Mouse (Mus musculus) limb, embryonic 15.5 days (tissue): ENCODE measurements at regions not wholly inside any gene's neighbourhood (a gene's known extent, or its start where the extent isn't known, plus 50 kb on each side); places are given as distances from the start of the nearest gene placed in this dataset.

Experiments used
- ATAC-seq: fragments of 200-750 bp; cut with Nextera tagmentation; 2 replicates; pipeline ENCODE4 v1.8.0; 2017; ENCODE audit warnings: low read depth, moderate TSS enrichment; ENCODE audit not compliant: insufficient number of reproducible peaks, low FRiP score, low TSS enrichment
- H3K27ac ChIP-seq: fragments of 300-500 bp; sonication (generic); 2 replicates; pipeline ENCODE4 v1.5.1; 2015; ENCODE audit warnings: moderate library complexity, mild to moderate bottlenecking, inconsistent platforms
- H3K27me3 ChIP-seq: fragments of 300-500 bp; sonication (generic); 2 replicates; pipeline ENCODE4 v1.6.1; 2015; ENCODE audit warnings: inconsistent platforms
- H3K36me3 ChIP-seq: fragments of 300-500 bp; sonication (generic); 2 replicates; pipeline ENCODE4 v1.6.1; 2015; ENCODE audit warnings: inconsistent platforms
- H3K4me1 ChIP-seq: fragments of 300-500 bp; sonication (generic); 2 replicates; pipeline ENCODE4 v1.6.1; 2015; ENCODE audit warnings: inconsistent platforms
- H3K4me2 ChIP-seq: fragments of 300-500 bp; sonication (generic); 2 replicates; pipeline ENCODE4 v1.6.1; 2015; ENCODE audit warnings: mild to moderate bottlenecking, inconsistent platforms
- H3K4me3 ChIP-seq: fragments of 300-500 bp; sonication (generic); 2 replicates; pipeline ENCODE4 v1.5.1; 2015; ENCODE audit warnings: mild to moderate bottlenecking, inconsistent platforms
- H3K9ac ChIP-seq: fragments of 300-500 bp; sonication (generic); 2 replicates; pipeline ENCODE4 v1.6.1; 2015; ENCODE audit warnings: inconsistent platforms
- H3K9me3 ChIP-seq: fragments of 300-500 bp; sonication (generic); 2 replicates; pipeline ENCODE4 v1.6.1; 2016; ENCODE audit warnings: inconsistent platforms
- WGBS: fragments of 180-500 bp; shearing (Covaris S2); methylation state at CpG from one replicate; pipeline ENCODE4 v1.1.7; 2015; 5-methylcytosine and 5-hydroxymethylcytosine counted together

GRCm38 (mm10) chr5:146684429-146684828 lies 99.4 kb upstream of the Gpr12 start:
- H3K4me1 ChIP-seq, result no peaks in the 10 kb centered on the region
- H3K9ac ChIP-seq, result no peak overlapping the region
- ATAC-seq, result no peak
- 23% methylated on average over 3 of the region's 3 CpGs for WGBS
- H3K27ac ChIP-seq, result no peak overlapping the region
- H3K36me3 ChIP-seq, result no peaks in the 10 kb centered on the region
- no peak overlapping the region for H3K4me2 ChIP-seq
- H3K27me3 ChIP-seq, result peaks cover 46% of the 10 kb centered on the region
- H3K9me3 ChIP-seq, result no peaks in the 10 kb centered on the region
- no peak overlapping the region for H3K4me3 ChIP-seq

GRCm38 (mm10) chr5:146683554-146683953 lies 98.5 kb upstream of the Gpr12 start:
- no peak for ATAC-seq
- Histone ChIP-seq H3K27me3 (peaks cover 48% of the 10 kb centered on the region), H3K9ac (no peak overlapping the region)

DNA sequence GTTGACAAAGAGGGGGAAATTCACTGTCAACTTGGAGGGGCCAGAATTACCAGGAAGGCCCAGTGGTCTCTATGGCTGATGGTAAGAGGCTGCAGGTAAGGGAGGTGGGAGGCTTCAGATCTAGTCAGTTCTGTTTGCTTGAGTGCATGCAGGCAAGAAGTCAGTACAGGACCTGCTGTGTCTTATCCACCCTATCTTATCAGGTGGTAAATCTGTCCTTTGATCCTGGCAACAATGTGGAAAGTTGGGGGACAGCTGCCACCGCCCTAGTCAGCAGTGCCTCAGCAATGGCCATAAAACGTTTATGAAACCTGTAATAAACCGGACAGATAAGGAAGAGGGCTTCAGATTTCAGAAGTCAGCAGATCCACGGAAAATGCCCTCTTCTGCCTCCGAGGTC lies 97.9 kb upstream of the Gpr12 start:
- peaks cover 52% of the 10 kb centered on the region for H3K27me3 ChIP-seq
- H3K27ac ChIP-seq, result no peak overlapping the region
- 13% methylated on average over 5 of the region's 5 CpGs for WGBS
- no peak overlapping the region for H3K4me2 ChIP-seq
- no peak for ATAC-seq
- H3K9me3 ChIP-seq, result no peaks in the 10 kb centered on the region
- no peaks in the 10 kb centered on the region; the same call in 1 of the 2 replicates for H3K4me1 ChIP-seq
- no peaks in the 10 kb centered on the region for H3K36me3 ChIP-seq
- no peak overlapping the region for H3K9ac ChIP-seq
- no peak overlapping the region for H3K4me3 ChIP-seq

More at GRCm38 (mm10) chr5:146683554-146683953, 98.5 kb upstream of the Gpr12 start:
- no peak overlapping the region for H3K4me3 ChIP-seq
- WGBS, result 24% methylated on average over 8 of the region's 8 CpGs
- H3K27ac ChIP-seq, result no peak overlapping the region
- H3K4me1 ChIP-seq, result no peaks in the 10 kb centered on the region; the same call in 1 of the 2 replicates
- H3K36me3 ChIP-seq, result no peaks in the 10 kb centered on the region
- no peaks in the 10 kb centered on the region for H3K9me3 ChIP-seq
- H3K4me2 ChIP-seq, result no peak overlapping the region

- 69% methylated on average over 9 of the region's 9 CpGs for WGBS
- peaks cover 52% of the 10 kb centered on the region for H3K27me3 ChIP-seq
These were observed 96.5 kb upstream of the Gpr12 start for GRCm38 (mm10) chr5:146681512-146681911.

GRCm38 (mm10) chr5:146679198-146679681 lies 94.2 kb upstream of the Gpr12 start:
- Histone ChIP-seq H3K9ac (no peak overlapping the region), H3K27ac (no peak overlapping the region), H3K36me3 (no peaks in the 10 kb centered on the region), H3K9me3 (no peaks in the 10 kb centered on the region), H3K27me3 (peaks cover 43% of the 10 kb centered on the region), H3K4me1 (no peaks in the 10 kb centered on the region; the same call in 1 of the 2 replicates), H3K4me3 (no peak overlapping the region), H3K4me2 (no peak overlapping the region)
- no peak for ATAC-seq
- 58% methylated on average over 6 of the region's 6 CpGs for WGBS

More at GRCm38 (mm10) chr5:146681512-146681911, 96.5 kb upstream of the Gpr12 start:
- Histone ChIP-seq H3K9ac (no peak overlapping the region), H3K4me1 (no peaks in the 10 kb centered on the region; the same call in 1 of the 2 replicates), H3K36me3 (no peaks in the 10 kb centered on the region), H3K4me3 (no peak overlapping the region), H3K9me3 (no peaks in the 10 kb centered on the region), H3K4me2 (no peak overlapping the region), H3K27ac (no peak overlapping the region)
- no peak for ATAC-seq

DNA sequence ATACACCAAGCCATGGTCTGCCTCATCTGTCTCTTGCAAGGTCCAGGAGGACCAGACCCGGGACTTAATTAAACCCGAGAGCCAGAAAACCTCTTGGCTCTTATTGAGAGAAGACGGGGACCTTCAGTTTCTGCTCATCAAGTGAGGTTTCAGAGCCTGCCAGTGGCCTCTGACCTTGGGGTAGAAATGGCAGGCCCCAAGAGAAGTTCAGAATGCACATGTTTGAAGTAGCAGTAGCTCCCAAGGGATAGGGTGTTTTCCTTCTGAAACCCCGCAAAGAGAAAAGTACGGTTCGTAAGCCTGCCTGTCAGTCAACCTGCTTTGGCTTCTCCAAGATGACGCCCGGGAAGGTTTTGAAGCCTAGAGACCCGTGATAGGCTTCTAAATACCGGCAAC lies 93.7 kb upstream of the Gpr12 start:
- Histone ChIP-seq H3K27me3 (peaks cover 42% of the 10 kb centered on the region), H3K4me1 (no peaks in the 10 kb centered on the region; the same call in 1 of the 2 replicates), H3K9me3 (no peaks in the 10 kb centered on the region), H3K4me3 (no peak overlapping the region), H3K9ac (no peak overlapping the region), H3K27ac (no peak overlapping the region), H3K4me2 (no peak overlapping the region), H3K36me3 (no peaks in the 10 kb centered on the region)
- no peak for ATAC-seq
- 66% methylated on average over 10 of the region's 10 CpGs for WGBS

GRCm38 (mm10) chr5:146678049-146678774 lies 93.2 kb upstream of the Gpr12 start:
- no peak overlapping the region for H3K9ac ChIP-seq
- ATAC-seq, result no peak
- H3K4me3 ChIP-seq, result no peak overlapping the region
- no peak overlapping the region for H3K4me2 ChIP-seq
- no peaks in the 10 kb centered on the region for H3K36me3 ChIP-seq
- peaks cover 36% of the 10 kb centered on the region for H3K27me3 ChIP-seq
- no peak overlapping the region for H3K27ac ChIP-seq
- H3K9me3 ChIP-seq, result no peaks in the 10 kb centered on the region
- 39% methylated on average over 13 of the region's 13 CpGs for WGBS
- no peaks in the 10 kb centered on the region; the same call in 1 of the 2 replicates for H3K4me1 ChIP-seq

DNA sequence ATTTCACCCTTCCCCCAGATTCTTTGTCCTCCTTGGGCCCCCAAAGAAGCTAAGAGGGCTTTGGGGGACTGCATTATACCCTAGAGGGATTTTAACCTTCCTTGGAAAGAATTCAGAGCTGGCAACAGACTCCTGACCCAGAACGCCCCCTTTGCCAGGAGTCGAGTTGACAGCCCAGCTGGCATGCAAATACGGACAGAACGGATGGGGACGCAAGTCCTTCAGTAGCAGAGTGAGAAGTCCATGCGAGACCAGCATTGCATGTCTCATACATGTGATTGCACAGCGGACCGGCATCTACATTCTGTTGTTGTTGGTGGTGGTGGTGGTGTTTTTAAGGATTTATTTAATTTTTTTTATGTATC lies 92.1 kb upstream of the Gpr12 start:
- Histone ChIP-seq H3K27me3 (peaks cover 33% of the 10 kb centered on the region), H3K27ac (no peak overlapping the region), H3K4me3 (no peak overlapping the region), H3K9me3 (no peaks in the 10 kb centered on the region), H3K36me3 (no peaks in the 10 kb centered on the region), H3K9ac (no peak overlapping the region), H3K4me1 (no peaks in the 10 kb centered on the region; the same call in 1 of the 2 replicates), H3K4me2 (no peak overlapping the region)
- WGBS, result 76% methylated on average over 8 of the region's 8 CpGs
- no peak for ATAC-seq

GRCm38 (mm10) chr5:146676470-146677150 lies 91.6 kb upstream of the Gpr12 start:
- 63% methylated on average over 12 of the region's 12 CpGs for WGBS

GRCm38 (mm10) chr5:146675887-146676277 lies 90.8 kb upstream of the Gpr12 start:
- no peaks in the 10 kb centered on the region for H3K9me3 ChIP-seq
- H3K27me3 ChIP-seq, result peaks cover 27% of the 10 kb centered on the region
- H3K27ac ChIP-seq, result no peak overlapping the region
- no peak overlapping the region for H3K4me2 ChIP-seq
- H3K4me1 ChIP-seq, result no peaks in the 10 kb centered on the region; the same call in 1 of the 2 replicates
- H3K9ac ChIP-seq, result no peak overlapping the region
- no peak overlapping the region for H3K4me3 ChIP-seq
- WGBS, result 91% methylated on average over 4 of the region's 4 CpGs
- H3K36me3 ChIP-seq, result no peaks in the 10 kb centered on the region
- ATAC-seq, result no peak

More at GRCm38 (mm10) chr5:146676470-146677150, 91.6 kb upstream of the Gpr12 start:
- no peaks in the 10 kb centered on the region for H3K36me3 ChIP-seq
- H3K4me3 ChIP-seq, result no peak overlapping the region
- H3K4me1 ChIP-seq, result no peaks in the 10 kb centered on the region; the same call in 1 of the 2 replicates
- peaks cover 28% of the 10 kb centered on the region for H3K27me3 ChIP-seq
- no peak overlapping the region for H3K9ac ChIP-seq
- ATAC-seq, result no peak
- no peaks in the 10 kb centered on the region for H3K9me3 ChIP-seq
- H3K27ac ChIP-seq, result no peak overlapping the region
- H3K4me2 ChIP-seq, result no peak overlapping the region

- Histone ChIP-seq H3K4me3 (no peak overlapping the region), H3K36me3 (no peaks in the 10 kb centered on the region), H3K4me2 (no peak overlapping the region), H3K4me1 (no peaks in the 10 kb centered on the region; the same call in 1 of the 2 replicates), H3K9ac (no peak overlapping the region), H3K9me3 (no peaks in the 10 kb centered on the region), H3K27ac (no peak overlapping the region), H3K27me3 (peaks cover 22% of the 10 kb centered on the region)
- WGBS, result 26% methylated on average over 19 of the region's 19 CpGs
- ATAC-seq, result no peak
These were observed 90.2 kb upstream of the Gpr12 start for GRCm38 (mm10) chr5:146675006-146675886.
